Mouse (Mus musculus) duodenum, adult 2 months (tissue): ENCODE results near the gene Lipi. TPM values are rescaled to one million over a fixed set of nuclear protein-coding genes. Genes with fewer than 3 reads are reported as not detected.

ENCODE experiments used
- polyA plus RNA-seq: library from polyadenylated mRNA; depleted of rRNA; stranded (reverse); fragments of >200 nt; gene quantifications from 2 replicates; pipeline ENCODE4 v1.2.3, GENCODE M21; 2012; ENCODE audit warnings: low replicate concordance; rRNA removed

Lipi gene
- polyA plus RNA-seq: not detected in 2 replicates

DNA sequence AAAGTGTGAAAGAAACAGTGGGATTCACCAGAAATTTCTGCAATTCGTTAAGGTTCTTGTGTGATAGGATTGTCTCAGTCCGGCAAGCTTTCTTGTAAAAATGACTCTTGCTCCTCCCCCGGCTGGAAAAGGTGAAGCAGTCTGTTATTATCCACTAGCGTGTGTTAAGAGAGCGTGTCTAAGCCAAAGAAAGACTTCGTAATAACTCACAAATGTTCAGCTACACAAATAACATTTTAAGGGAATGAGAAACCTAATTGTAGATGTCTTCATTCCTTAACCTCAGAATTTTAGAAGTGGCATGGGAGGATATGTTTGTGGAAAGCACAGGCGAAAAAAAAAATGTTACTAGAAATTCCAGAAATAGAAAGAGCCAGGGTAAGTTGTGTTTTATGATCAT lies at the start of gene Lipi:
Gene Lipi (minus strand): TSS at position 101 of the 400 bp plus-strand sequence.

GRCm38 (mm10) chr16:75592671-75593500 lies 7.0 kb upstream of the Lipi start, which contains the start of gene Rbm11:
Gene Rbm11, plus strand, starts transcription at chr16:75592844.

Other genes starting within 250 kb of the Lipi start
- gene Rbm11, start 6.8 kb upstream of the Lipi start, polyA plus RNA-seq: not detected in 2 replicates
- gene Hspa13, start 181.0 kb upstream of the Lipi start, polyA plus RNA-seq: 0.36 and 0.46 TPM in 2 replicates